Mouse (Mus musculus) cerebellum, postnatal 4 days (tissue): Measurements from ENCODE around the gene Fam171a1.

Source experiments
- DNase-seq, 2 experiments: peaks; one replicate each; pipeline ENCODE4 v3.0.0; 2022; ENCODE audit warnings: low spot score in 2 of 2, mixed read lengths in 1 of 2

Gene Fam171a1

DNA sequence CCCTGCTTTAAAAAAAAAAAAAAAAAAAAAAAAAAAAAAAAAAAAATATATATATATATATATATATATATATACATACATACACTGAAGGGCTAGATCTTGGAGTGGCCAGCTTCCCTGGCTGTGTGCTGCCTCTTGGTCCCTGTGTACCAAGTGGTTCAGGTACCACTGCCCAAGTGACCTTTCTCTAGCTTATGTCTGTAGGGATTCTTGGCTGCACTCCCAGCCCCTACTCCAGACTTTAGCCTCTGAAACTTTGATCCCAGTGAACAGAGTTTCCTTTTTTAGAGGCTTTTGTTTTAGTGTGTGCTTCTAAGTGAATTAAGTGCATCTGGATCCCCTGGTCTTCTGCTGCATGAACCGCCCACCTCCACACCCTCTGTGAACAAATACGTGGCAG is 24.3 kb downstream of the Fam171a1 start:
- no peak for DNase-seq

DNA sequence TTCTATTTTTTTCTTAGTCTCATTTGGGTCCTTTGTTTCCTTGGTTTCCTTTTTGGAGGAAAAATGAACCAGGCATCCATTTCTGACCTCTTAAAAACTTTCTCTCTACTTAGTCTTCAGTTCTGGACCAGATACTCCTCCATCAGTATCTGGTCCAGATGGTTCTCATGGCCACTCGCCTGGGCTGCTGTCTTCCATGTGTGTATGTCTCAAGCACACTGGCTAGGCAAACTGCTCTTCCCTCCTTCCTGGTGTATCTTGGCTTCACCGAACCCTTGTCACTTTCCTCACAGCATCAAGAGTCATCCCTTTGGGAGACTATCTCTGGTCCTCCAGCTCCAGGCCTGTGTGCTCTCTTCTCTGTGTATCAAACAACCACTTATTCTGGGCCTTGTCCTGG is 25.0 kb downstream of the Fam171a1 start:
- no peak for DNase-seq

DNA sequence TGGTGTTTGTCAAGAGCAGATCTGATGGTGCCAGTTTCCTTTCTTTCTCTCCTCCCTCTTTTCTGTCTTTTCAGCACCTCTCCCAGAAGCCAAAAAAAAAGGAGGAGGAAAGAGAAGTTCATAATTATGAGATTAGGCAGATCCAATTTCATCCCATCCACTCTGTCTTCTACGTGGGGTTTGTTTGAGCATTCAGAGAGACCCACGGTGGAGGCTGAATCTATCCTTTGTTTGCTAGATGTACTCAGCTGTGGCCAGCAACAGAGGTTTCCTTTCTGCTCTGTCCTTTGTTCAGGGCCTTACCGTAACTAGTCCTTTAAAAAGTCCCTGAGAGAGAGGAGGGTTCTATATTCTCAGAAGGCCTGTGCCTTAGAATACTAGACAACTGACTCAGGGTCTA is 25.6 kb downstream of the Fam171a1 start:
- DNase-seq: no peak

DNA sequence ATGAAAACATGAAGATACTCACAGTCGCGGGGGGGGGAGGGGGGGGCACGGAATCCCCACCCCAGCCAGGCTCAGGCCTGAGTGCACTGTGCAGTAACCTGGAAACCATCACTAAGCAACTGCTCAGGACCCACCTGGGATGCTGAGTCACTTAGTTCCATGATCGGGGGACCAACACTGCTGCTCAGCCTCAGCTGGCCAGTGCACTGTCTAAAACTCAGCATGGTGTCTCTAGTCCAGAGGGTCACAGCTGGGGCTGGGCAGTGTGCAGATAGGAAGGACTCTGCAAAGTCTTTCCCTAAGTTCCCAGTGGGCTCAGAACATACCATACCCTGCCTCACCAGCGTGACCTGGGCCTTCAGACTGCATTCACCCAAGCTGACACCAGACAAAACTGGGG is 26.6 kb downstream of the Fam171a1 start:
- DNase-seq: no peak

DNA sequence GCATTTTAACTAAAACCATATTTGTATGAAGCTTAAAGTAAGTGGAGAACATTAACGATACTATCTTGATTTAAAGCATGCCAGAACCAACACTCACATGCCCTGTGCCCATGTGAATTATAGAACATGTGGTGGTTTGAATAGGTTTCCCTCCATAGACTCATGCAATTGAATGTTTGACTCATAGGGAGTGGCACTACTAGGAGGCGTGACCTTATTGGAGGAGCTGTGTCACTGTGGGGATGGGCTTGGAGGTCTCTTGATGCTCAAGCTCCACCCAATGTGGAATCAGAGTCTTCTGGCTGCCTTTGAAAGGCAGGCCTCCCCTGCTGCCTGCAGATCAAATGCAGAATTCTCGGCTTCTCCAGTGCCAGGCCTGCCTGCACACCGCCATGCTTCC is 27.8 kb downstream of the Fam171a1 start:
- DNase-seq: no peak

DNA sequence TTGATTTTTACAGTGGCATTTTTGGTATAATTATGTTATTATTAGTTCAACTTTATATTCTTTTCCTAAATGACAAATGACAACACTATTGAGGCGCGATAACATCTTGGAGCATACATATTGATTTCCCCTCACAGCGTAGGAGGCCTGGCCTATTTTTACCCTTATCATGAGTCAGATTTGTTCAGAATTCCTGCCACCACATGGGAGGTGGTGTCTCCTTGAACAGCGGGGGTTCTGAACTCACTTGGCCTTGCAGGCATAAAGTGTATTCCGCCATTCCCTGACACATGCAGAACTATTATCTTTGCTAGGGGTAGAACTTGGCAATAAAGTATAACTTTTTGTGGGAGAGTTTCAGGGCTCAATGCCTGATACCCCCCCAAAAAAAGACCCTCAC is 30.3 kb downstream of the Fam171a1 start:
- no peak for DNase-seq

DNA sequence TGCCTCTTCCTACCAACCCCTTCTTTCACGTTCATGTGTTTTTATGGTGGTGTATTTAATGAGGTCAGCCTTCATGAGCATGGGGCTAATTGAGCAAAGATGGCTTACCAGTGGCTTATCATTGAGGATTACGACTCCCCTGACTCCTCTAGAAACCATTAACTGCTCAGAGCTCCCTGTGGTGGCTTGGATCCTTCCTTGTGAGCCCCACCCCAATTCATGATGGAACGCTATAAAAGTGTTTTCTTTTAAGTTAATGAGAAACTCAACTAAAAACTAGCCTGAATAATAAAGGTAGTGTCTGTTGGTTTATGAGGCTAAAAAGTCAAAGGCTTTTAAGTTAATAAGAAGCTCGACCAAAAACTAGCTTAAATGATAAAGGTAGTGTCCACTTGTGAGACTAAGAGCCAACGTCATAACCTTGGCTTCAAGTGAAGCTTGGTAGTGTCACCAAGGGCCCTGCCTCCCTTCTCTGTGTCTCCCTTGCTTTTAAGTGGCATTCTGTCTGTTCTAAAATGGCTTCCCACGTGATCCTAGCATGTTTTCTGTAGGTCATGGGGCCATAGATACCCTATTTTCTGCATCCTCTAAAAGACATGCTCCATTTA is 33.6 kb downstream of the Fam171a1 start:
- no peak for DNase-seq

DNA sequence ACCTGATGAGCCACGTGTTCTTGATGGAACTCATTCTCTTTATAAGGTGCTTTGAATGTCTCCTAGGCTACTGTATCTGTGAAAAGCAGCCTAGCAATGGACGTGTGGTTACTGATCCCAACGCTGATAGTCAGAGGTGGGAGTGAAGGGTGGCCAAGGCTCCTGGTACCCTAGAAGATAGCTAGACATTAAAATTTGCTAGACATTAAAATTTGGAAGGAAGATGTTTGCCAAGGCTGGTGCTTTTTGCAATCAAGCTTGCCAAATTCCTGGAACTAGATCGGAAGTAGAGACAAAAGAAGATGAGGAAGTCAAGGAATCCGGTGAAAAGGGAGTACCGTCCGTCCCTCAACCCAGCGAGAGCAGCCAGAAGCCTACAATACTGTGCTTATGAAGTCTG is 34.7 kb downstream of the Fam171a1 start:
- no peak for DNase-seq

DNA sequence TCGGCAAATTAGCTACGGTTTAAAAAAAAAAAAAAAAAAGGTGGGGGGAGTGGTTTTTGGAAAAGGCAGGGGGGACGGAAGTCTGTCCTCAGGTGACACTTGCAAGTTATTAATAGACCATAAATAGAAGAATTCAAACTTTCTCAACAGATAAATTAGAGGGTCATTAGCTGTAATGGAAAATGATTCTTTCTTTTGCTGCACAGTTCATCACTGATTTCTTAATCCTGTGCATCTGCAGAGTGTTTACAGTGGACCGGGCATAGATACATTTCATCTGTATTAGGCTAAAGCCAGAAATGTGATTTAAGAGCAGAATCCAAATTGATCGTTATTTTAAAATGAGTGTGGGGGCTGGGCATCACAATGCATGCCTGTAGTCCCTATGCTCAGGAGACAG is 36.3 kb downstream of the Fam171a1 start:
- DNase-seq: no peak

DNA sequence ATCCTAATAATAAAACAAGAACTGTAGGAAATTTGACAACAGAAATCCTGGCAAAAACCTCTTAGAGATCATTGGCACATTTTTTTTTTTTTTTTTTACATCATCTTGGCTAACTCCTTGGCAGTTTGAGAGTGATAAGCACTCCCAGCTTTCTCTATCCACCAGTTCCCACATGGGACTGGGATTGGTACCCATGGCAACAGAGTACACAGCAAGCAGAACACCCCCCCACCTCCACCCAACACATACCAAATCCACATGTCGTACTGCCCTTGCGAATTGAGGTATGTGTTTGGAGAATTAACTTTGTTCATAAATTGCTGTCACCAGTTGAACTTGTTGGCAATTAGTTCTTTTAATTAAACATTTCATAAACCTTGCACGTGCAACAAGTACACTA is 37.3 kb downstream of the Fam171a1 start:
- DNase-seq: no peak

DNA sequence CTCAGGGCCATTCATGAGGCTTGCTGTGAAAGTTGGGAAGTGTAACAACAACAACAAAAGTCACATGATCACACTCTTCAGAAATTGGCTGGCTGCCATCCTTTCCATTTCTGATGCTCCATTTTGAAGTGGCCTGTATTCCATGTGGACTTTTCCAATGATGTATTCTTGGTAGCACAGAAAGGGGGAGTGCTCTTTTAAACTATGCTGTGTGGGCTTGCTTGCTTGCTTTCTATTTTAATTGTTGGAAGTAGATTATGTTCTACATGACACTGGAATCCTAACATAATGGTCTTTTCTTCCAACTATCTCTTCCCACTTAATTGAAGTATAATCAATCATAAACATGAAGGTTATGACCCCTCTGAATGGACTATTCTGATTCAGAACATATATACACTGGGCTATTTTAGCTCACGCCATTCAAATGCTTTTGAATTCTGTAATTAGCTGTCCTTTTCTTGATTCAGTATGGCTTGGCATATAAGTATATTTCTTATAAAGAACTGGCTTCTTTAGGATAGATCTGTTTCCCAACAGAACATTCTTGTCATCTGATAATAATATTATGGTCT is 40.2 kb downstream of the Fam171a1 start:
- no peak for DNase-seq

DNA sequence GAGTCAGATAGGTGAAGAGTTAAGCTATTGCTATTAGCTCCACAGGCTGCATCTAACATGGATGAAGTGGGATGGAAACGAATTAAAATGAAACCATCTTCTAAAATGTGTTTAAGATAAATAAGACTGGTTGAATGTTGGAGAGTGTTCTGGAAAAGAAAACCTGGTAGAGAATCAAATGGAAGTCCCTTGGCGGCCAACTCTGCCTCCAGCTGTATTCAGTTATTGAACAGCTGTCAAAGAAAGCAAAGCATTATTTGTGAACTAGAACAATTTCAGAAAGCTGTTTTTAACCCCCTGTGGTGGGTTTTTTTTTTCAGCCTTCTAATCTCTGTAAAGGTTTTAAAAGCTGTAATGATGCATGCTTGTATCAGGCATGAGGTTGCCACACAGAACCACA is 41.0 kb downstream of the Fam171a1 start:
- no peak for DNase-seq

DNA sequence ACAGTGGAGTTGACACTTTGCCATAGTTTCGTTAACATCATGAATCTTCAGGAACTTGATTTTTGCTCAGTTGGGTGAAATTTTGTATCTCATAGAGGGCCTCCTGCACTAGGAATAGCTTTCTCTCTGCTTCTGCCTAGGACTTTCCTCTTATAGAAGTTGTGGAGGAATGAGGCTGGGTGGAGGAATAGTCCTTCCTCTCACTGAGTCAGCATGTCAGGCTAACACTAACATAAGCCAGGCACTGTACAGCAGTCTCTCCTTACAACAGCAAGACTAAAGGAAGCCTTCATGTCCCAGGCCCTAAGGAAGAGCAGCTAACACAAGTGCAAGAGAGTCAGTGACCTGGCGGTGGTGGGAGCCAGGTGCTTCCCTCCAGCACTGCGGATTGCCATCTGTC is 43.0 kb downstream of the Fam171a1 start:
- DNase-seq: no peak

DNA sequence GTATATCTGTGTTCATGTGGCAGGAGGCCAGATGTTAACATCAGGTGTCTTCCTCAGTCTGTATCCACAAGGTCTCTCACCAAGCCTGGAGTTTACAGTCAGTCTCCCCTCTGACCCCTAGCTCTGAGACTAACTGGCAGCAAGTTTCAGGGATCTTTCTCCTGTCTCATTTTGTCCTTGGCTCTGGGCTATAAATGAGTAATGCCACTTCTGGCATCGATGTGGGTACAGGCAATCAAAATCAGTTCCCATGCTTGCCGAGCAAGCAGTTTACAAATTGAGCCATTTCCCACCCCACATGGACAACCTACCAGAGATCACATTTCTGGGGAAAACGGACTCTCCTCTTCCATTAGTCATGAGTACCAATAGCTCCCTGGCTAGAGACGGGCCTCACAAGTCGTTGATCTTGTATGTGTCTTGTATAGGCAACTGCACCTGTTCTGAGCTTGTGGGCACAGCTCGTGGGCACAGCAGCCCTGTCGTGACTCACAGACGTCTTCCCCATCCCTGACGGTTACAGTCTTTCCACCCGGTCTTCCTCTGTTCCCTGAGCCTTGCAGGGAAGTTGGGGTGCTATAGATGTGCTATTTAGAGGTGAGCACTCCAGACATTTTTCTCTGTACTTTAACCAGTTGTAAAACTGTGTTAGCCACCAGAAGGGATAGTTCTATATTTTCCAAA is 43.8 kb downstream of the Fam171a1 start:
- no peak for DNase-seq

DNA sequence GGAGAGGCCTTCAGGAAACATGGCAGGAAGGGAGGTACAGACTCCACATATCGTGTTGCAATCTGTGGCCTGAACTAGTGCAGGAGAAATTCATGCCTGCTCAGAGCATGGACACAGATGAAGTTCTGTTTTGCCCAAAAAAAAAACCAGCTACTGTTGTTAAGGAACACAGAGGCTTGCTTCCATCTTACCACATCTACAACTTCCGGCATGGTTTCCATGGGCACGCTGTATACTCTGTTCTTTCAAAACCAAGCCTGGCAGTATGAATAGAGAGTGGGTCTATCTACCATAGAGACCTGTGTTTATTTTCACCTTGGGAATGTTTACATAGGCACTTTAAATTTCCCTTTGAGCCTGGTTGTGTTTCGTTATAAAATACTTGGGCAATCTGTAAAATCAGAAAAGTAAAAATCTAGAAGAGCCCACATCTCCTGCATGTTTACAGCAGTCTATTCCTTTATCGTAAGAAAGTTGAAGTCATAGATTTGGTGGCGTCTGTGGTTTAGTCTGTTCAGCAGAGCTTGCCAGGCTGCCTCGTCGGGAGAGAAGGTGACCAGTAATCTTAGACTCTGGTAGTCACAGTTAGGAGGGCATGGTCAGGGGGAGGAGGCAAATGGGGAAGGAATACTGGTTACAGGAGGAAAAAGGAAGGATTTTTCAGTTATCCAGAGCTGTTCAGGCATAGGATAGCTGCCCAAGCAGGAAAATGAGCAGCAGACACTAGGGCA is 44.8 kb downstream of the Fam171a1 start:
- DNase-seq: no peak

DNA sequence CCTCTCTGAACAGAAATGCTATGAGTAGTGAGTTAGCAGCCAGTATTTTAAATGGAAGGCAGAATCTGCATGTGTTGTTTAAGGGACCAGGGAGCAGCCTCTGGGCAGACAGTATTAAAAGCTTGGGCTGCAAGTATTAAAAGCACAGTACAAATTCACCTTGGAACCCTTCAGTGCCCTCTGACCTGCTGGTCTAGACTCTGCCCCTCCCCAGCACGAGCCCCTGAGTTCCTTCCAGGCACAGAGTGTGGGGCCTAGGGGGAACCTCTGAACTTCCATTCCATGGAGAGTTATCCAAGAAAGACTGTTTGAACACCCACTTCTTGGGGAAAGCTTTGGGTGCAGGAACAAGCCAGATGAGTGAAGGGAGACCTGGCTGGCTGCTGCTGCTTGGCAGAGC is 47.6 kb downstream of the Fam171a1 start:
- DNase-seq: no peak

DNA sequence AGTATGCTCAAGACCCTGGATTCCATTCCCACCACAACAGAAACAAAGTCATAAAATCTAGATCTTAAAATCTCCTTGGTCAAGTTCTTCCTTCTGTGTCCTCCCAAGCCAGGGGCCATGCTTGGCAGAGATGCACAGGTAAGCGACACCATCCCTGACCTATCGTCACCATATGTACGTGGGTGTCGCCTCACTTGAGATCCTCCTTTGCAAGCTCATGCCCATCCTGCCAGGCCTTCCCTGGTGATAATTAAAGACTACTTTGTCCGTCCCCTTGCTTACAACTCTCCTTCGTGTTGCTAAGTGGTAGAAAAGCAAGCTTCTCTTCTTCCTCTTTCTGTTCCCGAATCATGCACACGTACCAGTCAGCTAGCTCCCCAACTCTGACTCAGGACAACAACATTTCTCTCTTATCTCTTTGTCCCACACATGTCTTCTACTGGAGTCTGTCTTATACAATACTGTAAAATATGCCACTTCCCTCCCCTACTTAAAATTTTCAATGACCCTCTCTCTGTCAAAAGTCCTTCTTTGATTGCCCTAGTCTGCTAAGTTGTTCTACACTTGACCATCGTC is 49.6 kb downstream of the Fam171a1 start:
- DNase-seq: no peak

DNA sequence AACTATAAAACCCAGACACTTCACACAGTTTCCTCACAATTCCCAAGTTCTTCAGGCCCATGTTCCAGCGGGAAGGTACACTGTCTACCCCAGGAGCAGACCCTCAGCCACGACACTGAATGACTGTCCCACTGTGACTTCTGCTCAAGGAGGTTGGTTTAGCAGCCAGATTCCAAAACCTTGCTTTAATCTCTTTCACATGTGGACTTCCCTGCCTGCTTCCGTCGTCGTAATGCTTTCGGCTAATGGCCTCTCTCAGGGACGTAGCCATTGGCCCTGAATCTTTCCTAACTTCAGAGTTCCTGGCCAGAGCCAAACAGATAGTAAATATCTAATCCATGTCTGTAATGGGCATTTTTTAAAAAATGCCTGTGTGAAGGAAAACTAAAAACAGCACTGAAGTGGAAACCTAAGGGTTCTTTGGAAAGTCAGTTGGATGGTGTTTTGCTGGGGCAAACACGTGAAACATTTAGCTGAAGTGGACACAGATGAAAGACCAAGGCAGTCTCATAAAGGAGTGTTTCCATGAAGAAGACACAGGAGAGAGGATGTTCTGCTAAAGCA is 51.1 kb downstream of the Fam171a1 start:
- no peak for DNase-seq

DNA sequence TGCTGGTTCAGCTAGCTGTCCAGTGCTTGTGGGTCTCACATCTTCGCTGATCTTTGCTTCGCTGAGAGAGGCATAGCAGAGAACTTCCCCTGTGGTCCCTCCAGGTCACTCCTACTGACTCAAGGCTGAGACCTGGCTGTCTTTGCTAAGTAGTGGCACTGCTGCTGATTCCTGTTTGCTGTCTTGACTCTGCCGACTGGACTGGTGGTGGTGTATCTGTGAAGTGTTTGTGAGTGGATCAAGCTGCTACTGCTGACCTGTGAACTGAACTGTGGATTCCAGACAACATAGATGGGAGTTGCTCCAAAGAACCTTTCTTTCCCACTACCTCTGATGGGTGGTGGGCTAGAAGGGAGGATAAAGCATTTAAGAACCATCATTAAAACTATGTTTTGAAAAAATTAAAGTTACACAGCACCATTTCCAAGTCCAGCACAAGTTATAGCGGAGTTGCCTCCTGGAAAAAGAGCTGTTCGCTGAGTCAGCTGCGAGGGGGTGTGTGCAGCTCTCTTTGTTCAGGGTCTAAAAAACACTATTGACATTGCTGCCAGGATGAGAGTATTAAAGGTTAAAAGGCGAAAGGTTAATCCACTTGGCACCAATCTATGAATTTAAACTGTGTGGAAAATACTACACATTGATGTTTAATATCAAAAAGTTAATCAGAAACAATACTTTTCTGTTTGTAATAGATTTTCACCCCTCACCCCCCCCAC is 52.0 kb downstream of the Fam171a1 start:
- DNase-seq: no peak

DNA sequence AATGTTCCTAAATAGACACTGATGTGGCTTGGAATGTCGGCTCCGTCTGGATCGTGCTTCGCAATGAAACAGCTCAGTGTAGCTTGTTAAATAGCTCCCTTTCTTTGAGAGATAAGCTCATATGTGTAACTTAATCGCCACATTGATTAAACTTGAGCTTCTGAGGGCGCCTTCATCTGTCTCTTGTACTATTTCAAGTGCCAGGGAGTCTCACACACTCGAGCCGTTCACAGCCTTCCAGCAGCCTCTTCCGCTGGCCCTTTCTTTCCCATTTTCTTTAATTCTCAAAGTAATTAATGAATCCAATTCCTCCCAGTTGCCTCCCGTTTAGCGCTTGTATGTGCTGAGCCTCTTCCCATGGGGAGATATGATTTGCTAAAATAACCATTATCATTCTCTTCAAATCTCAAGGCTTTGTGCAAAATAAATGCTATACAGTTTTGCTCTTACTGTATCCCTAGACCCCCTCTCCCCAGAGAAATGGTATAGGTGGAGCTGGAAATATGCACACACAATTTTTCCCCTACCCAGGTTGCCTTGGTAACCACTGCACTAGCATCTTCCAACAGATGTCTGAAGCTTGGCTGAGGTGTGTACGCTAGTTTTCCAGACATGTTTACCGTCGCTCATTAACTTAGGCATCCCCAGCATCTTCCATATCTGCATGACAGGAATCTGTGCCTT is 54.8 kb downstream of the Fam171a1 start:
- DNase-seq: no peak

DNA sequence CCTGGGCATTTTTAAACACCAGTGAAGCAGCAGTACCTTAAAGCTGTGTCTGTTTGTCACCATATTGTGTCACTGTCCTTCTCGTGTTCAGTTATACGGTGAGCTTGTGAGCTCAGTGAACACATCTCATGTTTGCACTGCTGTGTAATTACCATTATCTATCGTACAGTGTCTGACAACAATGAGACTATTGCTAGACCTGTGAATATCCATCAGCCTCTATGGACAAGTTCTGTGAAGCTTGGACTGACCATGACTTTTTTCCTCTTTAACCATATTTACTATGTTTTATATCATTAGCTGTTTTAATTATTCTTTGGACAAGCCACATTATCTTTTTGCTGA is 55.4 kb downstream of the Fam171a1 start:
- no peak for DNase-seq
